Comparison of ENCODE assay signal across 8 mouse cellular contexts in the genomic region with DNA sequence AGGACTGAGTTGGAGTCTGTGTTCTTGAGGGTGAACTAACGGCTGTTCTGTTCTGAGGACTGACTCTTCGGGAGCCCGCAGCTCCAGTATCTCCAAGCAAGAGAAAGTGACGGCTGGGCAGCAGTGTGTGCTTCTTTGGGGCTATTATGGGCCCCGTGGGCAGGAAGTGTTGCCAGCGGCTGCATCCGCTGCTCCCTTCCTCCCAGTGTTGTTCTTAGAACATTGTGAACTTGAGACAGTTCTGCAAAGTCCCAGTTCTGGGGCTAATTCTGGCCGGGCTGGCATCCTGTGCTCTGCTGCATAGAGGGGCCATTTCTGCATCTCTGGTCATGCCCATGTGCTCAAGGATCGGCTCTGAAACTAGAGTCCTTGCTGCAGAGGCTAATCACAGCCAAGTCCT. TPM values are rescaled to one million over a fixed set of nuclear protein-coding genes. Genes with fewer than 3 reads are reported as not detected.
DNase-seq lines count a peak whose midpoint lies in the region; ATAC-seq lines count a peak whose summit lies in the region.

No protein-coding gene starts in this region.

- intact Hi-C loops in left cerebral cortex, postnatal 36 days (cut with DNase I) = loop anchor here (5.0 kb wide), 2 partner anchors 122 to 152 kb away; no protein-coding TSS in a partner anchor

- peak; percentile 88 for DNase-seq in layer of hippocampus, adult 9-11 months
- no peak for DNase-seq in layer of hippocampus, adult 9-10 months (ENCODE audit: low spot score)
- peak; percentile 44 for DNase-seq in embryonic facial prominence, embryonic 14.5 days (ENCODE audit: low spot score)
- DNase-seq in heart, postnatal 4 days = peak; percentile 63
- peak; percentile 85 for DNase-seq in left cerebral cortex, postnatal 36 days (ENCODE audit: low spot score in 2 of 2)
- DNase-seq in retina, postnatal 1 day = no peak
- DNase-seq in MN1 (ENCODE audit: low spot score) = no peak

- peak overlapping the region; percentile 61 for H3K27ac ChIP-seq in embryonic facial prominence, embryonic 14.5 days (replicated peaks; ENCODE audit: low read depth, low read length)

- H3K4me2 ChIP-seq in embryonic facial prominence, embryonic 14.5 days (ENCODE audit: low read depth, low read length) = no peak overlapping the region

- WGBS in embryonic facial prominence, embryonic 14.5 days = 36% methylated on average over 9 of the region's 9 CpGs

- H3K27me3 ChIP-seq in embryonic facial prominence, embryonic 14.5 days (replicated peaks; ENCODE audit: control insufficient read depth, insufficient read depth, low read length) = no peaks in the 10 kb centered on the region
- no peaks in the 10 kb centered on the region for H3K27me3 ChIP-seq in megakaryocyte, embryonic 14.5 days (replicated peaks)

- H3K9ac ChIP-seq in embryonic facial prominence, embryonic 14.5 days (ENCODE audit: low read depth, low read length) = no peak overlapping the region

- H3K36me3 ChIP-seq in embryonic facial prominence, embryonic 14.5 days (ENCODE audit: control insufficient read depth, insufficient read depth, low read length) = peaks cover 15% of the 10 kb centered on the region; the same call in 1 of the 2 replicates
- peaks cover 43% of the 10 kb centered on the region for H3K36me3 ChIP-seq in megakaryocyte, embryonic 14.5 days (replicated peaks; ENCODE audit: low read length)

- peaks cover 11% of the 10 kb centered on the region; the same call in 1 of the 2 replicates for H3K4me1 ChIP-seq in embryonic facial prominence, embryonic 14.5 days (ENCODE audit: control insufficient read depth, insufficient read depth, low read length)
- peaks cover 100% of the 10 kb centered on the region for H3K4me1 ChIP-seq in megakaryocyte, embryonic 14.5 days

- ATAC-seq in embryonic facial prominence, embryonic 14.5 days (ENCODE audit: low read depth) = no peak

- H3K9me3 ChIP-seq in embryonic facial prominence, embryonic 14.5 days (ENCODE audit: control insufficient read depth, low read length) = no peaks in the 10 kb centered on the region
- no peaks in the 10 kb centered on the region for H3K9me3 ChIP-seq in megakaryocyte, embryonic 14.5 days

- H3K4me3 ChIP-seq in embryonic facial prominence, embryonic 14.5 days (ENCODE audit: low read depth, low read length) = no peak overlapping the region
- H3K4me3 ChIP-seq in megakaryocyte, embryonic 14.5 days (replicated peaks) = peak overlapping the region; percentile 90

RNA-seq across cellular contexts. Expression of gene Hs1bp3, which starts 31.7 kb away (rescaled TPM):
- polyA plus RNA-seq in embryonic facial prominence, embryonic 14.5 days (2014; fragmentation: Nextera tagmentation; extraction: Ambion mirVana) = 10.4 and 12.4 TPM in 2 replicates
- 10 to 100 TPM in 1 of 2 experiments, 1 to 10 TPM in 1; 7.2 to 11.0 TPM for total RNA-seq in heart, postnatal 4 days (2021)
- 10 to 100 TPM in 1 of 2 experiments, 1 to 10 TPM in 1; 8.7 to 14.1 TPM for total RNA-seq in left cerebral cortex, postnatal 36 days (2021)
- 5.5 and 11.1 TPM in 2 replicates for polyA plus RNA-seq in megakaryocyte, embryonic 14.5 days (2012; ENCODE audit: insufficient read depth, low replicate concordance)

RNA-seq across cellular contexts. Expression of gene Gdf7, which starts 43.1 kb away (rescaled TPM):
- polyA plus RNA-seq in embryonic facial prominence, embryonic 14.5 days (2014; fragmentation: Nextera tagmentation; extraction: Ambion mirVana) = 0.24 and 0.54 TPM in 2 replicates
- total RNA-seq in heart, postnatal 4 days (2021) = under 1 TPM; 0.19 to 0.25 TPM
- under 1 TPM; 0.48 to 0.67 TPM for total RNA-seq in left cerebral cortex, postnatal 36 days (2021)
- not detected in 2 replicates for polyA plus RNA-seq in megakaryocyte, embryonic 14.5 days (2012; ENCODE audit: insufficient read depth, low replicate concordance)

Comparison
In these comparisons a context has a peak if more than half of its experiments do, and no peak if none do; other contexts are left out.
1. DNase-seq: peak in layer of hippocampus, adult 9-11 months (single experiment), embryonic facial prominence, embryonic 14.5 days (single experiment), heart, postnatal 4 days (single experiment) and left cerebral cortex, postnatal 36 days (2 of 2); none in layer of hippocampus, adult 9-10 months (single experiment), retina, postnatal 1 day (single experiment) and MN1 (single experiment).